Mouse (Mus musculus): ENCODE data around the gene Gm1979. TPM values are rescaled to one million over a fixed set of nuclear protein-coding genes. Genes with fewer than 3 reads are reported as not detected.
"Not testable (repeated sequence)": the region's sequence is repeated elsewhere in the genome, so short reads cannot be mapped to it uniquely, and the experiment has no call there.

Gene Gm1979
- polyA plus RNA-seq, 1 experiment from 2014 or later, result not detected

DNA sequence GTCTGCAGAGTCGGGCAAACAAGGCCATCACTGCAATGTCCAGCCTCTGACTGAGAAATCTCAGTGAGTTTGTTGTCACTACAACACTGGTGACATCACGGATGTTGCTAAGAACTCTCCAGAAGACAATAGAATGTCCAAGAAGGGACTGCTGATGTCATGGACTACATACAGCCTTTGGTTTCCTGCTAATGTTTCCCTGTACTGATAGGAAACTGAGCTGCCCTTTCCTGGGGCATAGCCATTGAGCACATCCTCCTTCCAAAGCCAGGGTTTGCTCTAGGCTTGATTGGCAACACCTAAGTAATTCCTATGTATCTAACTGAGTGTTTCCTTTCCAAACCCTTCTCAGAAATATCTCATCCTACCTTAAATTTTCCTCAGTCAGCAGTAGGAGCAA is 50.3 kb downstream of the Gm1979 start, which contains the start of gene Gm21671:
Gene Gm21671 (minus strand): TSS at position 101 of the 400 bp plus-strand sequence.
- H3K27ac ChIP-seq (ENCODE audit: low read depth, low read length); H3K4me2 ChIP-seq (ENCODE audit: low read length); H3K36me3 ChIP-seq (ENCODE audit: control insufficient read depth, insufficient read depth, low read length); H3K9me3 ChIP-seq (replicated peaks; ENCODE audit: control insufficient read depth, low read length); H3K27me3 ChIP-seq (replicated peaks; ENCODE audit: control insufficient read depth, insufficient read depth, low read length); ATAC-seq; H3K9ac ChIP-seq (ENCODE audit: low read length); H3K4me3 ChIP-seq (ENCODE audit: low read depth, low read length); H3K4me1 ChIP-seq (ENCODE audit: control insufficient read depth, insufficient read depth, low read length); DNase-seq (ENCODE audit: low spot score): not testable (repeated sequence)
- WGBS, result 87% methylated on average over 2 of the region's 2 CpGs

Other genes starting within 250 kb of the Gm1979 start
- 48.6 and 53.0 TPM in 2 replicates for gene Actr3b, start 244.8 kb downstream of the Gm1979 start, polyA plus RNA-seq (2014; fragmentation: Nextera tagmentation; extraction: Ambion mirVana)
- gene Gm21663, start 62.4 kb downstream of the Gm1979 start, polyA plus RNA-seq (2014; fragmentation: Nextera tagmentation; extraction: Ambion mirVana), result not detected in 2 replicates
- not detected in 2 replicates for gene Gm21671, start 50.4 kb downstream of the Gm1979 start, polyA plus RNA-seq (2014; fragmentation: Nextera tagmentation; extraction: Ambion mirVana)
- not detected in 2 replicates for gene Gm21680, start 32.1 kb downstream of the Gm1979 start, polyA plus RNA-seq (2014; fragmentation: Nextera tagmentation; extraction: Ambion mirVana)
- not detected in 2 replicates for gene Gm21698, start 16.1 kb downstream of the Gm1979 start, polyA plus RNA-seq (2014; fragmentation: Nextera tagmentation; extraction: Ambion mirVana)
- not detected in 2 replicates for gene Gm5862, start 18.1 kb upstream of the Gm1979 start, polyA plus RNA-seq (2014; fragmentation: Nextera tagmentation; extraction: Ambion mirVana)
- gene Speer4a, start 34.8 kb upstream of the Gm1979 start, polyA plus RNA-seq (2014; fragmentation: Nextera tagmentation; extraction: Ambion mirVana), result not detected in 2 replicates
- gene Gm7347, start 53.8 kb upstream of the Gm1979 start, polyA plus RNA-seq (2014; fragmentation: Nextera tagmentation; extraction: Ambion mirVana), result 0.12 TPM in 1 of 2 replicates, not detected in the other
- not detected in 2 replicates for gene Gm10471, start 84.5 kb upstream of the Gm1979 start, polyA plus RNA-seq (2014; fragmentation: Nextera tagmentation; extraction: Ambion mirVana)
- gene 5031410I06Rik, start 100.6 kb upstream of the Gm1979 start, polyA plus RNA-seq (2014; fragmentation: Nextera tagmentation; extraction: Ambion mirVana), result not detected in 2 replicates
- not detected in 2 replicates for gene Gm10220, start 116.6 kb upstream of the Gm1979 start, polyA plus RNA-seq (2014; fragmentation: Nextera tagmentation; extraction: Ambion mirVana)

Measured in forebrain, embryonic 14.5 days (tissue).